Mouse (Mus musculus) monocyte, adult 59 days (primary cell): ENCODE data around the gene Kcna2. TPM values are rescaled to one million over a fixed set of nuclear protein-coding genes. Genes with fewer than 3 reads are reported as not detected.

Experiments used
- total RNA-seq, 2 experiments: library from RNA; stranded (reverse); gene quantifications; one replicate each; pipeline ENCODE4 v1.2.4; 2023

The Kcna2 gene
- total RNA-seq = 10 to 100 TPM in 1 of 2 experiments, 1 to 10 TPM in 1; 8.8 to 10.4 TPM

GRCm38 (mm10) chr3:107100811-107101455 is at the start of gene Kcna2:
TSS of gene Kcna2 (plus strand) at chr3:107101146.

Other genes starting within 250 kb of the Kcna2 start
- 10 to 100 TPM; 17.4 to 17.6 TPM for gene Kcna3, start 65.0 kb upstream of the Kcna2 start, total RNA-seq
- gene Kcna10, start 81.9 kb downstream of the Kcna2 start, total RNA-seq = not detected
- not detected for gene Cym, start 120.6 kb downstream of the Kcna2 start, total RNA-seq
- gene A630076J17Rik, start 129.5 kb downstream of the Kcna2 start, total RNA-seq = not detected
- not detected for gene Prok1, start 138.6 kb downstream of the Kcna2 start, total RNA-seq
- 10 to 100 TPM; 62.9 to 77.6 TPM for gene Lamtor5, start 177.7 kb downstream of the Kcna2 start, total RNA-seq
- gene Slc16a4, start 190.1 kb downstream of the Kcna2 start, total RNA-seq = under 1 TPM; 0.18 to 0.43 TPM
- gene Rbm15, start 232.5 kb downstream of the Kcna2 start, total RNA-seq = 10 to 100 TPM; 37.7 to 43.3 TPM